Comparison of ENCODE assay signal across 16 mouse cellular contexts in the genomic region with DNA sequence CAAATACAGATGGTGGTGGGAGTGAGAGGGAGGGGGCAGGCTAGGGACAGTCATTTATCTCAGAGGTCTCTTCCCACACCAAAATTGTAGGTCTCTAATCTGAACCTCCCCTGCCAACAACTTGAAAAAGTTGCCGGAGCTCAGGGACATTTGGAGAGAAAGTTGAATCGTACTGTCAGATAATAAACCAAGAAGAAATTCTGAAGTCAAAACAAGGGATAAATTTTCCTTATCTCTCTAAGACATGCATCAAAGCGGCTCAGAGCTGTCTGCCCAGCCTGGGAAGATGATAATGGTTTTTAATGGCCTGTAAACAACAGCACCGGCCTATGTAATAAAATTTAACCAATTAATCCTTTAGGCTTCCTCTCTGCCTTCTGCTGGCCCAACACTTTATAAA. TPM values are rescaled to one million over a fixed set of nuclear protein-coding genes. Genes with fewer than 3 reads are reported as not detected.
DNase-seq lines count a peak whose midpoint lies in the region; ATAC-seq and TF ChIP-seq lines count a peak whose summit lies in the region.
"Had no signal": no experiment of that assay in that cellular context is flagged by ENCODE, and none has a peak within 500 bp of the region (broad histone marks: within the 10 kb centered on the region; RNA-seq: fewer than 3 reads in every experiment).

No protein-coding gene starts in this region.

- no peak overlapping the region for H3K27ac ChIP-seq in kidney, postnatal 0 days
- H3K27ac ChIP-seq in liver, embryonic 15.5 days (replicated peaks): peak overlapping the region; percentile 78
- H3K27ac ChIP-seq: embryonic facial prominence, embryonic 12.5 days; hindbrain, embryonic 10.5 days; limb, embryonic 15.5 days had no signal

- no peak overlapping the region for H3K9ac ChIP-seq in kidney, postnatal 0 days (ENCODE audit: low read depth, low read length)
- H3K9ac ChIP-seq in liver, embryonic 15.5 days: peak overlapping the region; percentile 11; the same call in 1 of the 2 replicates
- H3K9ac ChIP-seq: embryonic facial prominence, embryonic 12.5 days; limb, embryonic 15.5 days had no signal

- H3K4me1 ChIP-seq in kidney, postnatal 0 days (replicated peaks; ENCODE audit: insufficient read depth, low read length): 0 out of 2 replicates have a peak, but pooled peaks cover 6% of the 10 kb centered on the region
- H3K4me1 ChIP-seq in liver, embryonic 15.5 days (replicated peaks): peaks cover 71% of the 10 kb centered on the region

- H3K4me3 ChIP-seq in kidney, postnatal 0 days (replicated peaks; ENCODE audit: low read depth, low read length): no peak overlapping the region
- 0 out of 2 replicates have a peak overlapping the region, but pooled peaks have one; percentile 2 for H3K4me3 ChIP-seq in liver, embryonic 15.5 days (replicated peaks)
- H3K4me3 ChIP-seq: embryonic facial prominence, embryonic 12.5 days; hindbrain, embryonic 10.5 days; limb, embryonic 15.5 days; myocyte had no signal

- WGBS in kidney, postnatal 0 days: 19% methylated on average over 4 of the region's 4 CpGs
- 9% methylated on average over 4 of the region's 4 CpGs for WGBS in liver, embryonic 15.5 days (ENCODE audit: insufficient replicate concordance)

- H3K36me3 ChIP-seq in kidney, postnatal 0 days (ENCODE audit: insufficient read depth, low read length): no peaks in the 10 kb centered on the region
- H3K36me3 ChIP-seq in liver, embryonic 15.5 days (replicated peaks): no peaks in the 10 kb centered on the region
- H3K36me3 ChIP-seq: embryonic facial prominence, embryonic 12.5 days; hindbrain, embryonic 10.5 days; limb, embryonic 15.5 days had no signal

- no peak for TF ChIP-seq CTCF in kidney, postnatal 0 days (IDR thresholded peaks at IDR 0.05; ENCODE audit: low read depth)

- H3K27me3 ChIP-seq in kidney, postnatal 0 days (ENCODE audit: insufficient read depth, low read length): no peaks in the 10 kb centered on the region
- no peaks in the 10 kb centered on the region for H3K27me3 ChIP-seq in liver, embryonic 15.5 days
- H3K27me3 ChIP-seq: embryonic facial prominence, embryonic 12.5 days; limb, embryonic 15.5 days had no signal

- peak; percentile 32 for DNase-seq in kidney, postnatal 0 days (ENCODE audit: low spot score)
- no peak for DNase-seq in kidney, adult 9 months
- peak; percentile 17 for DNase-seq in MN1 (ENCODE audit: low spot score)
- no peak for DNase-seq in spleen, postnatal 4 days (ENCODE audit: low spot score in 2 of 2)
- DNase-seq: cerebellum, adult 2 months; gastrocnemius, postnatal 10 days; kidney, adult 11 months; right cerebral cortex, postnatal 4 days had no signal

- H3K4me2 ChIP-seq in kidney, postnatal 0 days (ENCODE audit: low read length): no peak overlapping the region
- H3K4me2 ChIP-seq in liver, embryonic 15.5 days: peak overlapping the region; percentile 43
- H3K4me2 ChIP-seq: embryonic facial prominence, embryonic 12.5 days; limb, embryonic 15.5 days had no signal

- ATAC-seq in kidney, postnatal 0 days (replicated peaks; ENCODE audit: low FRiP score, low read depth): no peak
- peak; percentile 51 for ATAC-seq in common myeloid progenitor, adult 5-6 weeks (replicated peaks; ENCODE audit: low read depth, poor library complexity, severe bottlenecking)
- ATAC-seq in liver, embryonic 15.5 days (ENCODE audit: insufficient read depth): peak; percentile 73
- no peak for ATAC-seq in monocyte, adult 5-6 weeks (replicated peaks; ENCODE audit: insufficient number of reproducible peaks, low FRiP score, low TSS enrichment, poor library complexity, severe bottlenecking)
- ATAC-seq: forebrain, embryonic 14.5 days had no signal

- no peaks in the 10 kb centered on the region for H3K9me3 ChIP-seq in kidney, postnatal 0 days (replicated peaks; ENCODE audit: low read length)
- H3K9me3 ChIP-seq in liver, embryonic 15.5 days (replicated peaks): no peaks in the 10 kb centered on the region
- H3K9me3 ChIP-seq: embryonic facial prominence, embryonic 12.5 days; hindbrain, embryonic 10.5 days; limb, embryonic 15.5 days had no signal

RNA-seq across cellular contexts. Expression of a gene that starts 59.9 kb away (rescaled TPM):
- 7.8 and 9.3 TPM in 2 replicates for polyA plus RNA-seq in kidney, postnatal 0 days (2015; fragmentation: Nextera tagmentation; extraction: Ambion mirVana)
- total RNA-seq in common myeloid progenitor, adult 5-6 weeks (2017): 13.3 and 22.0 TPM in 2 replicates
- polyA plus RNA-seq in liver, embryonic 15.5 days (2015; fragmentation: Nextera tagmentation; extraction: Ambion mirVana): 6.5 and 6.7 TPM in 2 replicates
- total RNA-seq in monocyte, adult 5-6 weeks (2017): 5.2 to 5.5 TPM (median 5.3 TPM) in 3 replicates

Comparison
In these comparisons a context has a peak if more than half of its experiments do, and no peak if none do; other contexts are left out.
1. DNase-seq: peak in kidney, postnatal 0 days (single experiment) and MN1 (single experiment); none in kidney, adult 9 months (single experiment) and spleen, postnatal 4 days (0 of 2).
2. ATAC-seq: peak in common myeloid progenitor, adult 5-6 weeks (single experiment) and liver, embryonic 15.5 days (single experiment); none in kidney, postnatal 0 days (single experiment) and monocyte, adult 5-6 weeks (single experiment).